Mouse (Mus musculus) neural tube, embryonic 14.5 days (tissue): ENCODE measurements around the gene Pax8. TPM values are rescaled to one million over a fixed set of nuclear protein-coding genes. Genes with fewer than 3 reads are reported as not detected.

Source experiments
- ATAC-seq: fragments of 200-750 bp; cut with Nextera tagmentation; 2 replicates; pipeline ENCODE4 v1.8.0; 2017; ENCODE audit warnings: low read depth, mild to moderate bottlenecking, moderate TSS enrichment, moderate library complexity
- H3K27ac ChIP-seq: fragments of 300-500 bp; sonication (generic); 2 replicates; pipeline ENCODE4 v1.5.1; 2014; ENCODE audit warnings: low read depth, mild to moderate bottlenecking, control low read depth, low read length, moderate library complexity, mixed read lengths
- H3K27me3 ChIP-seq: fragments of 300-500 bp; sonication (generic); 2 replicates; pipeline ENCODE4 v1.6.1; 2014; ENCODE audit warnings: low read length; ENCODE audit not compliant: control insufficient read depth, insufficient read depth
- H3K36me3 ChIP-seq: fragments of 300-500 bp; sonication (generic); 2 replicates; pipeline ENCODE4 v1.6.1; 2014; ENCODE audit warnings: low read length, mixed read lengths; ENCODE audit not compliant: control insufficient read depth, insufficient read depth
- H3K4me1 ChIP-seq: fragments of 300-500 bp; sonication (generic); 2 replicates; pipeline ENCODE4 v1.6.1; 2014; ENCODE audit warnings: low read length; ENCODE audit not compliant: control insufficient read depth, insufficient read depth
- H3K4me2 ChIP-seq: fragments of 300-500 bp; sonication (generic); 2 replicates; pipeline ENCODE4 v1.6.1; 2014; ENCODE audit warnings: mild to moderate bottlenecking, low read depth, low read length, control low read depth
- H3K4me3 ChIP-seq: fragments of 300-500 bp; sonication (generic); 2 replicates; pipeline ENCODE4 v1.5.1; 2014; ENCODE audit warnings: low read depth, low read length, control low read depth, mixed read lengths
- H3K9ac ChIP-seq: fragments of 300-500 bp; sonication (generic); replicated peaks from 2 replicates; pipeline ENCODE4 v1.6.1; 2014; ENCODE audit warnings: low read depth, mild to moderate bottlenecking, control low read depth, low read length, mixed read lengths
- H3K9me3 ChIP-seq: fragments of 300-500 bp; sonication (generic); 2 replicates; pipeline ENCODE4 v1.6.1; 2016; ENCODE audit warnings: low read length; ENCODE audit not compliant: control insufficient read depth
- WGBS: fragments of 180-500 bp; shearing (Covaris S2); extraction: QIAGEN DNeasy Blood & Tissue Kit; methylation state at CpG from one replicate; pipeline ENCODE4 v1.1.7; 2014; 5-methylcytosine and 5-hydroxymethylcytosine counted together
- polyA plus RNA-seq: library from polyadenylated mRNA; unstranded; fragments of >200 nt; fragmentation: Nextera tagmentation; extraction: Ambion mirVana; gene quantifications from 2 replicates; pipeline ENCODE4 v1.2.1, GENCODE M21; 2014

Gene Pax8
- polyA plus RNA-seq, 1 experiment from 2014 or later, result 64.1 TPM

- Histone ChIP-seq H3K4me1 (peaks cover 11% of the 10 kb centered on the region; the same call in 1 of the 2 replicates), H3K27ac (peak overlapping the region; percentile 86), H3K4me2 (no peak overlapping the region), H3K36me3 (no peaks in the 10 kb centered on the region), H3K9me3 (no peaks in the 10 kb centered on the region), H3K9ac (no peak overlapping the region), H3K4me3 (no peak overlapping the region), H3K27me3 (no peaks in the 10 kb centered on the region)
- 34% methylated on average over 1 of the region's 1 CpGs for WGBS
- ATAC-seq, result peak; percentile 87
These were observed 20.9 kb downstream of the Pax8 start for GRCm38 (mm10) chr2:24454429-24455011.

- Histone ChIP-seq H3K4me3 (no peak overlapping the region), H3K4me2 (no peak overlapping the region), H3K9me3 (no peaks in the 10 kb centered on the region), H3K9ac (no peak overlapping the region), H3K27ac (peak overlapping the region; percentile 86; the same call in 1 of the 2 replicates), H3K27me3 (no peaks in the 10 kb centered on the region), H3K36me3 (no peaks in the 10 kb centered on the region), H3K4me1 (peaks cover 11% of the 10 kb centered on the region; the same call in 1 of the 2 replicates)
- ATAC-seq, result no peak
- WGBS, result 72% methylated on average over 5 of the region's 5 CpGs
These were observed 22.2 kb downstream of the Pax8 start for GRCm38 (mm10) chr2:24453206-24453605.

GRCm38 (mm10) chr2:24449111-24449510 is 26.3 kb downstream of the Pax8 start:
- no peak overlapping the region for H3K27ac ChIP-seq
- H3K9ac ChIP-seq, result no peak overlapping the region
- H3K9me3 ChIP-seq, result no peaks in the 10 kb centered on the region
- 80% methylated on average over 4 of the region's 4 CpGs for WGBS
- no peak for ATAC-seq
- H3K27me3 ChIP-seq, result no peaks in the 10 kb centered on the region
- H3K36me3 ChIP-seq, result no peaks in the 10 kb centered on the region
- H3K4me1 ChIP-seq, result peaks cover 5% of the 10 kb centered on the region; the same call in 1 of the 2 replicates
- H3K4me2 ChIP-seq, result no peak overlapping the region
- H3K4me3 ChIP-seq, result no peak overlapping the region

GRCm38 (mm10) chr2:24443256-24443790 is 32.1 kb downstream of the Pax8 start:
- H3K27me3 ChIP-seq, result no peaks in the 10 kb centered on the region
- H3K4me1 ChIP-seq, result no peaks in the 10 kb centered on the region
- 0 out of 2 replicates have a peak, but pooled peaks cover 2% of the 10 kb centered on the region for H3K36me3 ChIP-seq
- no peak overlapping the region for H3K9ac ChIP-seq
- WGBS, result 51% methylated on average over 3 of the region's 3 CpGs
- no peak overlapping the region for H3K27ac ChIP-seq
- no peak overlapping the region for H3K4me2 ChIP-seq
- no peak overlapping the region for H3K4me3 ChIP-seq
- no peaks in the 10 kb centered on the region for H3K9me3 ChIP-seq
- ATAC-seq, result no peak

GRCm38 (mm10) chr2:24442303-24442925 is 33.0 kb downstream of the Pax8 start:
- Histone ChIP-seq H3K36me3 (0 out of 2 replicates have a peak, but pooled peaks cover 2% of the 10 kb centered on the region), H3K27ac (no peak overlapping the region), H3K4me3 (no peak overlapping the region), H3K9me3 (no peaks in the 10 kb centered on the region), H3K4me2 (no peak overlapping the region), H3K9ac (no peak overlapping the region), H3K4me1 (no peaks in the 10 kb centered on the region), H3K27me3 (no peaks in the 10 kb centered on the region)
- 61% methylated on average over 4 of the region's 4 CpGs for WGBS
- no peak for ATAC-seq

GRCm38 (mm10) chr2:24441899-24442298 is 33.5 kb downstream of the Pax8 start:
- Histone ChIP-seq H3K4me1 (no peaks in the 10 kb centered on the region), H3K27me3 (no peaks in the 10 kb centered on the region), H3K9ac (no peak overlapping the region), H3K4me2 (no peak overlapping the region), H3K4me3 (no peak overlapping the region), H3K27ac (no peak overlapping the region), H3K9me3 (no peaks in the 10 kb centered on the region), H3K36me3 (0 out of 2 replicates have a peak, but pooled peaks cover 2% of the 10 kb centered on the region)
- no peak for ATAC-seq

- 87% methylated on average over 2 of the region's 2 CpGs for WGBS
- Histone ChIP-seq H3K4me1 (no peaks in the 10 kb centered on the region), H3K9ac (no peak overlapping the region)
These were observed 35.3 kb downstream of the Pax8 start for GRCm38 (mm10) chr2:24440056-24440455.

GRCm38 (mm10) chr2:24435699-24436098 is 39.7 kb downstream of the Pax8 start:
- H3K36me3 ChIP-seq, result 0 out of 2 replicates have a peak, but pooled peaks cover 2% of the 10 kb centered on the region
- no peak for ATAC-seq
- H3K27ac ChIP-seq, result no peak overlapping the region
- H3K4me2 ChIP-seq, result no peak overlapping the region
- no peak overlapping the region for H3K4me3 ChIP-seq
- H3K9ac ChIP-seq, result no peak overlapping the region
- H3K4me1 ChIP-seq, result no peaks in the 10 kb centered on the region
- H3K9me3 ChIP-seq, result no peaks in the 10 kb centered on the region
- H3K27me3 ChIP-seq, result no peaks in the 10 kb centered on the region
- WGBS, result 82% methylated on average over 11 of the region's 11 CpGs

More at GRCm38 (mm10) chr2:24440056-24440455, 35.3 kb downstream of the Pax8 start:
- Histone ChIP-seq H3K4me3 (no peak overlapping the region), H3K4me2 (no peak overlapping the region), H3K9me3 (no peaks in the 10 kb centered on the region), H3K36me3 (0 out of 2 replicates have a peak, but pooled peaks cover 2% of the 10 kb centered on the region), H3K27me3 (no peaks in the 10 kb centered on the region), H3K27ac (no peak overlapping the region)
- no peak for ATAC-seq

GRCm38 (mm10) chr2:24434670-24435069 is 40.7 kb downstream of the Pax8 start:
- Histone ChIP-seq H3K27me3 (no peaks in the 10 kb centered on the region), H3K4me2 (no peak overlapping the region), H3K27ac (no peak overlapping the region), H3K4me1 (no peaks in the 10 kb centered on the region), H3K4me3 (no peak overlapping the region), H3K9me3 (no peaks in the 10 kb centered on the region), H3K9ac (no peak overlapping the region), H3K36me3 (no peaks in the 10 kb centered on the region)
- WGBS, result 81% methylated on average over 2 of the region's 2 CpGs
- no peak for ATAC-seq
